Mouse (Mus musculus) liver, embryonic 14.5 days (tissue): ENCODE measurements at regions not wholly inside any gene's neighbourhood (a gene's known extent, or its start where the extent isn't known, plus 50 kb on each side); places are given as distances from the start of the nearest gene placed in this dataset.

Experiments used
- CTCF ChIP-seq: IDR thresholded peaks from 2 replicates; pipeline ENCODE4 v1.5.1; 2016; ENCODE audit warnings: antibody characterized with exemption, low read depth, control low read depth
- EP300 ChIP-seq: IDR thresholded peaks from 2 replicates; pipeline ENCODE4 v1.6.1; 2016; ENCODE audit warnings: antibody characterized with exemption, low read depth

GRCm38 (mm10) chr1:186376906-186377623 is 260.0 kb upstream of the Lyplal1 start:
- TF ChIP-seq CTCF (no peak), EP300 (no peak)
